In the genomic region with DNA sequence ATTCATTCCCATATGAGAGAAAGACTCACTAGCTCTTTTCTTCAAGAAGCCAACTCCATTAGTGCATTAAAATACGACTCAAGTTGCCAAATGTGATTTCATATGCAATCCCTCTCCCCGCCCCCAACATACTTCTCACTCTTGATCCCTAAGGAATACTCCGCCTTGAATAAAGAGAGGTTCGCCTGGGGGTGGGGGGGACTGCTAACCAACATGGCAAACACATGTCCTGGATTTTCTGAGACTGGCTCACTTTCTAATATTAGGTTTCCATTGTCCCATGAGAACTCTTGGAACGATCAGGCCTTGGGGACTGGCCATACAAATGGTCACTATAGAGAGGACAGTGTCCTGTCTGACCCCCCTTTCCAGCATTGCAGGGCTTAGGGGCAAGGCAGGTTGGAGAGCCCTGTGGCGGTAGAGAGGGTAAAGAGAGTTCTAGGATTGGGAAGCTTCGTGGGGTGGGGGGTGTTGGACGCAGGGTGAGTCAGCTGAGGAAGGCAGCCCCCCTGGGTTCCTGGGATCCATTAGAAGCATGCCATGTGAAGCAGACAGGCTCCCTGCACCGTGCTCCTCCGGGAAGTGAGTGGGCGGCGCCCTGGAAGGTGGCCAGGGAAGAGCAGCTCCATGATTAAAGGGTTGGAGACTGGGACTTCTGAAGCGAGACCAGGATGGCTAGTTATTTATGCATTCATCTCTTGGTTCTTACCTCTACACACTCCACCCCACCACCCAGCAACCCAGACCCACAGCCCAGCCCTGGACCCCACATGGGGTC, we compare ENCODE assay signal across 10 mouse cellular contexts.
DNase-seq lines count a peak whose midpoint lies in the region; ATAC-seq and TF ChIP-seq lines count a peak whose summit lies in the region.
"Had no signal": no experiment of that assay in that cellular context is flagged by ENCODE, and none has a peak within 500 bp of the region (broad histone marks: within the 10 kb centered on the region; RNA-seq: fewer than 3 reads in every experiment).

No protein-coding gene starts in this region.

- H3K4me3 ChIP-seq in heart, adult 2 months = no peak overlapping the region
- H3K4me3 ChIP-seq in heart, embryonic 12.5 days = no peak overlapping the region
- H3K4me3 ChIP-seq in neural tube, embryonic 14.5 days (ENCODE audit: low read depth, low read length) = no peak overlapping the region
- H3K4me3 ChIP-seq: megakaryocyte, embryonic 14.5 days had no signal

- no peak overlapping the region; the same call in 1 of the 2 replicates for H3K27ac ChIP-seq in heart, adult 2 months
- H3K27ac ChIP-seq in heart, embryonic 12.5 days (ENCODE audit: poor library complexity, severe bottlenecking) = no peak overlapping the region
- no peak overlapping the region for H3K27ac ChIP-seq in neural tube, embryonic 14.5 days (ENCODE audit: low read depth, low read length)

- H3K36me3 ChIP-seq in heart, adult 2 months (ENCODE audit: control insufficient read depth, insufficient read depth, low read length) = no peaks in the 10 kb centered on the region
- H3K36me3 ChIP-seq in heart, embryonic 12.5 days = no peaks in the 10 kb centered on the region
- no peaks in the 10 kb centered on the region for H3K36me3 ChIP-seq in neural tube, embryonic 14.5 days (ENCODE audit: control insufficient read depth, insufficient read depth, low read length)

- H3K9me3 ChIP-seq in heart, embryonic 12.5 days (replicated peaks) = no peaks in the 10 kb centered on the region
- H3K9me3 ChIP-seq in neural tube, embryonic 14.5 days (ENCODE audit: control insufficient read depth, low read length) = no peaks in the 10 kb centered on the region
- H3K9me3 ChIP-seq: megakaryocyte, embryonic 14.5 days had no signal

- peak; percentile 29 to 45 for DNase-seq in heart, adult 2 months
- no peak for DNase-seq in neural tube, embryonic 10.5 days (ENCODE audit: extremely low spot score, low spot score)
- DNase-seq in gastrocnemius, postnatal 10 days = peak; percentile 51
- DNase-seq in lung, postnatal 4 days = peak; percentile 40 to 58
- DNase-seq in retina, embryonic 14.5 days (ENCODE audit: low spot score) = no peak
- DNase-seq: thymus, adult 18-20 months had no signal

- H3K79me2 ChIP-seq in heart, adult 2 months (replicated peaks; ENCODE audit: control insufficient read depth, insufficient read depth, low read length) = no peaks in the 10 kb centered on the region

- H3K27me3 ChIP-seq in heart, adult 2 months (ENCODE audit: control insufficient read depth, insufficient read depth, low read length) = no peaks in the 10 kb centered on the region
- no peaks in the 10 kb centered on the region for H3K27me3 ChIP-seq in heart, embryonic 12.5 days (replicated peaks)
- no peaks in the 10 kb centered on the region for H3K27me3 ChIP-seq in neural tube, embryonic 14.5 days (ENCODE audit: control insufficient read depth, insufficient read depth, low read length)

- TF ChIP-seq POLR2A in heart, adult 2 months (IDR thresholded peaks at IDR 0.05; ENCODE audit: insufficient read depth, low read depth, low read length) = no peak

- intact Hi-C loops in heart, adult 2 months (cut with DNase I) = loop anchor here (5.0 kb wide), 3 partner anchors 36 to 89 kb away; no protein-coding TSS in a partner anchor

- no peak for TF ChIP-seq CTCF in heart, adult 2 months (IDR thresholded peaks at IDR 0.05)

- WGBS in heart, adult 2 months = 45% methylated on average over 13 of the region's 13 CpGs
- WGBS in heart, embryonic 12.5 days = 63% methylated on average over 13 of the region's 13 CpGs
- 67% methylated on average over 13 of the region's 13 CpGs for WGBS in neural tube, embryonic 14.5 days

- peaks cover 10% of the 10 kb centered on the region for H3K4me1 ChIP-seq in heart, adult 2 months (ENCODE audit: control insufficient read depth, insufficient read depth, low read length)
- H3K4me1 ChIP-seq in heart, embryonic 12.5 days (replicated peaks) = peaks cover 51% of the 10 kb centered on the region
- no peaks in the 10 kb centered on the region; the same call in 1 of the 2 replicates for H3K4me1 ChIP-seq in neural tube, embryonic 14.5 days (ENCODE audit: control insufficient read depth, insufficient read depth, low read length)

- TF ChIP-seq EP300 in heart, adult 2 months (IDR thresholded peaks at IDR 0.05; ENCODE audit: insufficient read depth, low read depth, low read length) = no peak

- no peak overlapping the region for H3K4me2 ChIP-seq in heart, embryonic 12.5 days
- H3K4me2 ChIP-seq in neural tube, embryonic 14.5 days (ENCODE audit: low read depth, low read length) = no peak overlapping the region

- ATAC-seq in heart, embryonic 12.5 days (ENCODE audit: insufficient number of reproducible peaks, low FRiP score) = no peak; the same call in 1 of the 2 replicates
- 0 out of 2 replicates have a peak, but pooled peaks have one; percentile 22 for ATAC-seq in neural tube, embryonic 14.5 days (ENCODE audit: low read depth)
- no peak; the same call in 1 of the 2 replicates for ATAC-seq in frontal cortex, adult (ENCODE audit: low TSS enrichment)

- H3K9ac ChIP-seq in heart, adult 2 months (ENCODE audit: low read depth, low read length) = no peak overlapping the region
- no peak overlapping the region for H3K9ac ChIP-seq in heart, embryonic 12.5 days
- H3K9ac ChIP-seq in neural tube, embryonic 14.5 days (replicated peaks; ENCODE audit: low read depth, low read length) = no peak overlapping the region

Comparison
In these comparisons a context has a peak if more than half of its experiments do, and no peak if none do; other contexts are left out.
1. DNase-seq: peak in heart, adult 2 months (2 of 2), gastrocnemius, postnatal 10 days (single experiment) and lung, postnatal 4 days (2 of 2); none in neural tube, embryonic 10.5 days (single experiment) and retina, embryonic 14.5 days (single experiment).